Mouse (Mus musculus) monocyte, adult 5-6 weeks (primary cell): ENCODE measurements around the gene Nfia. TPM values are rescaled to one million over a fixed set of nuclear protein-coding genes. Genes with fewer than 3 reads are reported as not detected.

Source experiments
- ATAC-seq: fragments of 153-309, 156-312 bp; replicated peaks from 2 replicates; pipeline ENCODE4 v1.8.0; 2017; ENCODE audit warnings: mild to moderate bottlenecking; ENCODE audit not compliant: low TSS enrichment, insufficient number of reproducible peaks, severe bottlenecking, poor library complexity, low FRiP score
- total RNA-seq: library from RNA; stranded (forward); fragments of 200-1000, 200-491, 200-594 nt; gene quantifications from 3 replicates; pipeline ENCODE4 v1.2.3, GENCODE M21; 2017

The Nfia gene
- total RNA-seq, 1 experiment from 2014 or later: 0.67 TPM

GRCm38 (mm10) chr4:97850991-97851390, 78.5 kb downstream of the Nfia start:
- no peak for ATAC-seq

DNA sequence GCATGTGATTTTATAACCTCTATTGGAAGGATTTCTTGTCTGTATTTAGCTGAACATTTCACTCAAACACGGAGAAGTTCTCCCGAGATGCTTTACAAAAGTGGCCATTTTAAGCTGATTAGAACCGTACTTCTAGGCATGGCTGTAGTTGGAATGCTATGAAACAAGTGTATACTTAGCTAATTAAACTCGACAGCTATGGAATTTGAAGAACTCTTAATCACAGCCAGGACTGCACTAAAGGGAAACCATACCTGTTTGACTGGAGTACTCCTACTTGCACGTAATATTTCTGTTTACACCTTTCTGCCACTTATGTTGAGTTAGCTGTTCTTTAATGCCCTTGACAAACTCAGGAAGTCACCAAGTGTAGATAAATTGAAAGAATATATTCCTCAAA, 79.2 kb downstream of the Nfia start:
- ATAC-seq: no peak

DNA sequence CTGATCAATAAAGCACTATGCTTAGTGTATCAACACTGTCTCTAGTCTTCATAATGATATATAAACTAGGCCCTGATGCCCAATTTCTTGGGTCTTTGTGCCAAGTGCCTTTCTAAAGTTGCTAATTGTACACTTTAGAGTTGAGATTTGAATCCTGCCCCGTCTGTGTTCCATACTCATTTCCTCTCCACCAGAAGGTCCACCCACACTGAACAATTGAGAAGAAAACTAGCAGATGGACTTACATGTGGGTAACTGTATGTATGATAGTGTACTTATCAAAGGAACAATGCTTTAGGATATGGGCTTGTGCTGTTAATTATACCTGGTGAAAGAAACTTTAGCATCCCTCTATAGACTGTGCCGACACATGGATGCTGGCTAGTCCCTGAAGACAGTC, 80.1 kb downstream of the Nfia start:
- no peak for ATAC-seq

GRCm38 (mm10) chr4:97854779-97855178, 82.2 kb downstream of the Nfia start:
- ATAC-seq: no peak

DNA sequence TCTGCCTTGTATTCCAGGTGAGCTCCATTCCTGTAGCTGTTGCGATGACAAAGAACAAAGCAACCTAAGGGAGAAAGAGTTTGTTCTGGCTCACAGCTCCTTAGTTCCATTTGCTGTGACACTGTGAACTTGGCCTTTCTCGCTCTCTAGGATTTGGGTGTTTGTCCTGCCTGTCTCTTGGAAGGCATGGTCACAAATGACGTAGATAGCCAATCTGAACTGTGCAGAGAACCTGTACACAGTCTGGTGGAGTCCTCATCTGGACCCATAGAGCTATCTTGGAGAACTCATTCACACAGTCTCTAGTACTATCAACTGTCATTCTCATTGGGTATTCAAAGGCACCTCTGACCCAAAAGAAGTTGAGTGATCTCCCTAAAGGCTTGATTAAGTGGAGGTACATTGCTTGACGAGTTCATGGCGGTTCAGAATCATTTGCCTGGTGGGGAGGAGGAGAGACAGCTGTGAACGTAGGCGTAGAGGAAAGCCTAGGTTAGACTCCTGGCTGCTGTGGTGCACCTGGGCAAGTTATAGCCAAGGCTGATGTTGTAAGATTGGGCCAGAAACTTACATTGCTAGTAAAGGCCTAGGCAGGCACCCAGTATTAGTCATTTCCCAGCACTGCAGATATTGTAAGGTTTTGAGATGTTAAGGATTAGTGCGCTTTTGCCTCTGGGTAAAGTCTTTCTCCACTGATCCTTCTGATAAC, 83.3 kb downstream of the Nfia start:
- no peak for ATAC-seq

DNA sequence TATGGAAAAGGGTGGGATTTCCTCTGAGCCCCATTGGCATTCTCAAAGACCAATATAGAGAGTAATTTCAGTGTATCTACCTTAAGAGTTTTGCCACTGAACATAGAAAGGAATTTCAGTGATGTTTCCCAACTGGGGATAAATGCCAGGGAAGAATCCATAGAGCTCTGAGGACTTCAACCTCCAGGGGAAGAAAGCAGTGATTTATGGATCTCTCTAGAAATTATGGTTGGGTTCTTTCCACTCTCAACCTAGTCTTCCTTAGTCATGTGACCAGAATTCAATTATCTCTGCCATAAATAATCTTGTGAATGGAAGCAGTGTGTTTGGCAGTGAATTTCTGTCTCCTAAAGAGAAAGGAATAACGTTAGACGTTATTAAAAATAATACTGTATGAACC, 85.0 kb downstream of the Nfia start:
- ATAC-seq: no peak

GRCm38 (mm10) chr4:97859431-97859830, 86.9 kb downstream of the Nfia start:
- no peak for ATAC-seq

DNA sequence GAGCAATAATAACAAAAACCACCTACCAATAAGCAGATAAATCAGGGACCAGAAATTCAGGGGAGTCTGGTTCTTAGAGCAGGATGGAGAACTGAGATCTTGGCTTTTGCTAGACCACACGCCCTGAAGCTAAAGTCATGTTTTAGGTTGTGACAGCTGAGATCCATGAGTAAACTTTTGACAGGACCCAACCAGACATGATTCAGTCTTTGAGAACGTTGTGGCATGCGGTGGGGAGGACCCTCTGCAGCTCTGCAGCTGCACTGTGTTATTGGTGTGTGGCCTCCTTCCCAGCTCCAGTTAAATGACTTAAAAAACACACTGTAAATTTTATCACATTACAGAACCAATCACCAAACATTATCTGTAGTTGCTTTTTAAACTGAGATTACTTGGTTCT, 87.8 kb downstream of the Nfia start:
- no peak for ATAC-seq

- no peak for ATAC-seq
Observed at GRCm38 (mm10) chr4:97860791-97861344, 88.3 kb downstream of the Nfia start.

DNA sequence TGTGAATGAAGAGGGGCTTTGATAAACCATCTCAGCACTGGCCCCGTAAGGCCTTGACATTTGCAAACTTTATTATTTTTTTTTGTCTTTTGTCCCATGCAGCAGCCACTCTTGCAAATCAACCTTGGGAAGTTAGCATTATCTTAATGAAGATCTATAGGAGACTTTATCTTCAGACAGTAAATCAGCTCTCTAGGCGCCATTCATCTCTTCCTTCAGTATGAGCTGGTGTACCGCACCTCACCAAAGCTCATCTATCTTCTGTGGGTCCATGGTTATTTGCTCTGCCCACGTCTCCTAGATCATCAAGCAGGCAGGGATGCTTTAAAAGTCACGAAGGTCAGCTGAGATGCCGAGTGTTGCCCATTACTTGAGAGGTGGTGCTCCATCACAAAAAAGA, 89.8 kb downstream of the Nfia start:
- no peak for ATAC-seq

- ATAC-seq: no peak
Observed at GRCm38 (mm10) chr4:97864276-97864675, 91.7 kb downstream of the Nfia start.

GRCm38 (mm10) chr4:97865410-97865953, 92.9 kb downstream of the Nfia start:
- ATAC-seq: no peak

GRCm38 (mm10) chr4:97866463-97866862, 93.9 kb downstream of the Nfia start:
- no peak for ATAC-seq

DNA sequence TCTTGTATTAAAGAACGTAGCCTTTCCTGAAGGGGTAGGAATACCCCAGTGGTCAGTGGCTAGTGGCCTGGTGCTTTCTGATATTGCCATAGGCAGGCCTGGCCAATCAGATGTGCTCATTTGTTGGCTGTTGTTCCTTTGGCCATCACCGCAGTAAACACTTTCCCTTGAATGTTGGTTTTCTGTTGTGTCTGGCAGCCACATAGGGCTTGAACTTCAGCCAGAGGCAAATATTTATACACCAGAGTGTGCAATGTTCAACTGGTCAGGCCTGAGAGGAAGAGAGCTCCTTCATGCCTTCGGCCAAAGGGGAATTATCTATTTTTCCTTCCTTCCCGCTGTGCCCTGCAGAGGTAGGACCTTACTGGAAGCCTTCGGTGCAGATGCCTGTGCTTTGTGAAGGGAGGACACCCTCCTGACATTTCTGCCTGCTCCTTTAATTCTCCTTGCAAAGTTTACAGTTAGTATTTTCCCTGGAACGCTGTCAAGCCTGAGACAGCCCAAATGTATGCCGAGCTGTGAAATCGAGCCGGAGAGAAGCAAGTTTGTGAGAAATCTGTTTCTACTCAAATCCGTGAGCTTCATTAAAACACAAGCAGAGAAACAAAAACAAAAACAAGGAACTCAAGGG, 95.9 kb downstream of the Nfia start:
- no peak for ATAC-seq

DNA sequence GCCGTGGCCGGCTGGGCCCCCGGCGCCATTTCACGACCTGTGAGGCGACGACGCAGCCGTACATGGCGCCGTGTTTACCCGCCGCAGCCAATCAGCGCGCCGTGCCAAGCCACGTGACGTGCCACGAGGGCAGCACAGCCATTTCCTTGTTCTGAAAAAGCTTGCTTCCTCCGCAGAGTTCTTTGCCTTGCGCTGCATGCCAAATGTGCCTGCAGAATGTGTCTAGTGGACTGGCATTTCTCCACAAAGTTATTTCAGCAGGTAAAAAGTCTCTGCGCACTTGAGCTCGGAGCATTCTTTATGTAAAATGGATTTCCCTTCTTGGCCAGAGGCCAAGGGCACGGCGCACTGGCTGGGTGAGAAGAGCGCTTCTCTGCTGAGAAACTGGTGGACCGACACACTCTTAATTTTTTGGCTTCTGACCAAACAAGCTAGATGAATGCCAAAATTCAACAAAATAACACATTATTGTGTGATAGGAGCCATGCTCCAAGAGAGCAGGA, 96.5 kb downstream of the Nfia start:
- ATAC-seq: no peak

GRCm38 (mm10) chr4:97869451-97869850, 96.9 kb downstream of the Nfia start:
- ATAC-seq: no peak

DNA sequence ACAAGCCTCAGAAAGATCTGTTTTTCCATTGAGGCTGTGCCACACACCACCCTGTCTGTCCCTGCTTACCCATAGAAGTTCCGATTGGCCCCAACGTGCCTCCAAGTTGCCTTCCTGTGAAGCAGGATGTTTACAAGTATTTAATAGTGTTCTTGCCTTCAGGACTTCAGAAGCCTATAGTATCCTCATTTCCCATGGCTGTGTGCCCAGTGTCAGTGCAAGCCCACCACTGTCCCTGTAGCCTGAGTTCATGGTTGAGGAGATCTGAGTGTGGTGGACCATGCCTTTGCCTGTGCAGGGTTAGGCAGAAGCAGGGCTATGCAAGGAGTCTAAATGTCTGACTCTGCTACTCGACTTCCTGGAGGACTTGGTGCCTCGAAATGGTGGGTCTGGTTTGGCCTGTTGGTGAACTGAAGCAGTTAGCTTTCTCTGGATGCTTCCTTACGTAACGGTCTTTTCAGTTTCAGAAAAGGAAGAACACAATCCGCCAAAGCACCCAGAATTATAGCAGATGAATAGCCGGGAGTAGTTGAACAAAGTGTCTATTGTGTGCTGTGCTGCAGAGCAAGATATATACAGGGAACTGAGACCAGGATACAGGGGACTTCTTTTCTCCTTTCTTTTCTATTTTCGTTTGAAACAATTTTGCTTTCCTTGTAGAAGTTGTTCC, 99.4 kb downstream of the Nfia start:
- ATAC-seq: no peak

- ATAC-seq: no peak
Observed at GRCm38 (mm10) chr4:97874916-97875315, 102.4 kb downstream of the Nfia start.

DNA sequence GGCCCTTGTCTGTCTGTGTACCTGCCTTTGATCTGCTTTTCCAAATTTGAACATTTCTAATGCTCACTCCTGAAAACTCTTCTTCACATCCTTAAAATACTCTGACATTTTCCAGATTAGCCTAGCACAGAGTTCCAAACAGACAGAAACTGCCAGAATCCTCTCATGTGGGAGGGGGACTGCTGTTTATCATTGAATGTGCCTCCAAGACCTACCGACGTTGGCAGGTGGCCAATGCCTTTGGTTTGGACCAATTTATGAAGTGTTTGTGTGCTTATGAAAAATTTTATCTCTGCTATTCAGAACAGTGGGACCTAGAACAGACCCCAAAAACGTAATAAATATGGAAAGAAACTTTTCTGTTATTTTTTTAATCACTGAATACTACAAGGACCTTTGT, 103.4 kb downstream of the Nfia start:
- ATAC-seq: no peak
